Mouse (Mus musculus) MEL (cell line): ENCODE results near the gene Tmbim7.

ENCODE experiments used
- CTCF ChIP-seq, 3 experiments: IDR thresholded peaks in 2 of 3; conservative IDR thresholded peaks in 1 of 3; 2 replicates each; pipeline ENCODE4 v1.5.1; 2011 to 2012; ENCODE audit warnings: low read length in 3 of 3, low read depth in 2 of 3, mild to moderate bottlenecking in 2 of 3, improper control_type of control experiment in 1 of 3, inconsistent platforms in 1 of 3, mixed read lengths in 1 of 3, moderate library complexity in 1 of 3; ENCODE audit not compliant: control insufficient read depth in 1 of 3, insufficient read depth in 1 of 3, poor library complexity in 1 of 3, severe bottlenecking in 1 of 3
- EP300 ChIP-seq, 2 experiments: IDR thresholded peaks; 2 replicates each; pipeline ENCODE4 v1.6.1; 2011; ENCODE audit warnings: improper control_type of control experiment in 2 of 2, low read length in 2 of 2, low read depth in 1 of 2, mild to moderate bottlenecking in 1 of 2
- HCFC1 ChIP-seq: IDR thresholded peaks from 2 replicates; pipeline ENCODE4 v1.6.1; 2012; ENCODE audit warnings: low read depth, mild to moderate bottlenecking, inconsistent platforms, low read length, improper control_type of control experiment, moderate library complexity
- MAX ChIP-seq: IDR thresholded peaks from 2 replicates; pipeline ENCODE4 v1.6.1; 2011; ENCODE audit warnings: low read length, improper control_type of control experiment
- MAZ ChIP-seq: IDR thresholded peaks from 2 replicates; pipeline ENCODE4 v1.6.1; 2012; ENCODE audit warnings: low read depth, mild to moderate bottlenecking, inconsistent platforms, low read length, improper control_type of control experiment
- MYC ChIP-seq: IDR thresholded peaks from 2 replicates; pipeline ENCODE4 v1.6.1; 2011; ENCODE audit warnings: low read depth, mild to moderate bottlenecking, low read length, improper control_type of control experiment, moderate library complexity
- POLR2A ChIP-seq, 2 experiments: IDR thresholded peaks; 2 replicates each; pipeline ENCODE4 v1.6.1; 2011 to 2012; ENCODE audit warnings: low read length in 2 of 2, mild to moderate bottlenecking in 2 of 2, control low read depth in 1 of 2, improper control_type of control experiment in 1 of 2, low read depth in 1 of 2, moderate library complexity in 1 of 2; ENCODE audit not compliant: control insufficient read depth in 1 of 2, insufficient read depth in 1 of 2, poor library complexity in 1 of 2
- POLR2AphosphoS2 ChIP-seq: IDR thresholded peaks from 2 replicates; pipeline ENCODE4 v1.6.1; 2011; ENCODE audit warnings: low read length, improper control_type of control experiment
- POLR2AphosphoS5 ChIP-seq: IDR thresholded peaks from 2 replicates; pipeline ENCODE4 v1.6.1; 2012; ENCODE audit warnings: low read depth, borderline replicate concordance, mild to moderate bottlenecking, inconsistent platforms, low read length, moderate library complexity, mixed read lengths
- TAL1 ChIP-seq: IDR thresholded peaks from 2 replicates; pipeline ENCODE4 v1.6.1; 2012; ENCODE audit warnings: mild to moderate bottlenecking, inconsistent platforms, low read length, moderate library complexity, mixed read lengths
- UBTF ChIP-seq: IDR thresholded peaks from 2 replicates; pipeline ENCODE4 v1.6.1; 2012; ENCODE audit warnings: low read depth, mild to moderate bottlenecking, inconsistent platforms, low read length, improper control_type of control experiment, moderate library complexity, borderline replicate concordance; ENCODE audit not compliant: insufficient read depth
- ZC3H11A ChIP-seq: IDR thresholded peaks from 2 replicates; pipeline ENCODE4 v1.6.1; 2012; ENCODE audit warnings: low read depth, mild to moderate bottlenecking, inconsistent platforms, low read length, improper control_type of control experiment
- ZMIZ1 ChIP-seq: IDR thresholded peaks from 2 replicates; pipeline ENCODE4 v1.6.1; 2012; ENCODE audit warnings: low read depth, mild to moderate bottlenecking, inconsistent platforms, low read length, improper control_type of control experiment, moderate library complexity

GRCm38 (mm10) chr5:3633315-3633714 lies 17.7 kb upstream of the Tmbim7 start:
- no peak for TF ChIP-seq POLR2A (IDR thresholded peaks at IDR 0.05; ENCODE audit: control insufficient read depth in 1 of 2, insufficient read depth in 1 of 2, low read depth in 1 of 2, low read length in 2 of 2, poor library complexity in 1 of 2)
- TF ChIP-seq TAL1: no peak
- no peak for TF ChIP-seq ZC3H11A
- TF ChIP-seq ZMIZ1: no peak
- TF ChIP-seq MYC: no peak
- TF ChIP-seq CTCF (IDR thresholded peaks at IDR 0.05 in 2 of 3, conservative IDR thresholded peaks at IDR 0.05 in 1 of 3; ENCODE audit: control insufficient read depth in 1 of 3, insufficient read depth in 1 of 3, low read depth in 2 of 3, low read length in 3 of 3, poor library complexity in 1 of 3, severe bottlenecking in 1 of 3): no peak
- TF ChIP-seq UBTF: no peak
- no peak for TF ChIP-seq POLR2AphosphoS5
- no peak for TF ChIP-seq EP300 (IDR thresholded peaks at IDR 0.05; ENCODE audit: low read depth in 1 of 2, low read length in 2 of 2)
- no peak for TF ChIP-seq MAZ
- no peak for TF ChIP-seq HCFC1
- TF ChIP-seq MAX: no peak
- TF ChIP-seq POLR2AphosphoS2: no peak
